Mouse (Mus musculus) olfactory bulb, adult 2 months (tissue): ENCODE measurements around the gene Fos. TPM values are rescaled to one million over a fixed set of nuclear protein-coding genes. Genes with fewer than 3 reads are reported as not detected.

Source experiments
- H3K27ac ChIP-seq: fragments of 200-500 bp; 2 replicates; pipeline ENCODE4 v1.5.1; 2012; ENCODE audit warnings: low read depth, low read length; ENCODE audit not compliant: insufficient read depth
- H3K4me1 ChIP-seq: fragments of 200-500 bp; 2 replicates; pipeline ENCODE4 v1.6.1; 2012; ENCODE audit warnings: low read length; ENCODE audit not compliant: control insufficient read depth, insufficient read depth
- H3K4me3 ChIP-seq: fragments of 200-500 bp; 2 replicates; pipeline ENCODE4 v1.5.1; 2012; ENCODE audit warnings: mild to moderate bottlenecking, low read depth, low read length, moderate library complexity; ENCODE audit not compliant: insufficient read depth
- CTCF ChIP-seq: fragments of 200-500 bp; IDR thresholded peaks from 2 replicates; pipeline ENCODE4 v1.5.1; 2012; ENCODE audit warnings: low read depth, mild to moderate bottlenecking, low read length, moderate library complexity; ENCODE audit not compliant: insufficient read depth
- POLR2A ChIP-seq: fragments of 200-500 bp; IDR thresholded peaks from 2 replicates; pipeline ENCODE4 v1.6.1; 2012; ENCODE audit warnings: mild to moderate bottlenecking, low read depth, low read length, moderate library complexity; ENCODE audit not compliant: insufficient read depth
- WGBS: fragments of 180-500 bp; shearing (Covaris S2); methylation state at CpG from one replicate; pipeline ENCODE4 v1.1.7; 2018; 5-methylcytosine and 5-hydroxymethylcytosine counted together
- polyA plus RNA-seq: library from polyadenylated mRNA; stranded (reverse); fragments of >200 nt; gene quantifications from 2 replicates; pipeline ENCODE4 v1.2.4, GENCODE M21; 2012; ENCODE audit warnings: low replicate concordance; ENCODE audit not compliant: missing spikeins, insufficient read depth, insufficient read length

Gene Fos
- polyA plus RNA-seq, 1 experiment: not detected

GRCm38 (mm10) chr12:85513789-85514447, 40.2 kb downstream of the Fos start:
- Histone ChIP-seq H3K4me3 (no peak overlapping the region), H3K27ac (no peak overlapping the region), H3K4me1 (peaks cover under 1% of the 10 kb centered on the region; the same call in 1 of the 2 replicates)
- TF ChIP-seq CTCF (no peak), POLR2A (no peak)
- WGBS: 88% methylated on average over 6 of the region's 6 CpGs

DNA sequence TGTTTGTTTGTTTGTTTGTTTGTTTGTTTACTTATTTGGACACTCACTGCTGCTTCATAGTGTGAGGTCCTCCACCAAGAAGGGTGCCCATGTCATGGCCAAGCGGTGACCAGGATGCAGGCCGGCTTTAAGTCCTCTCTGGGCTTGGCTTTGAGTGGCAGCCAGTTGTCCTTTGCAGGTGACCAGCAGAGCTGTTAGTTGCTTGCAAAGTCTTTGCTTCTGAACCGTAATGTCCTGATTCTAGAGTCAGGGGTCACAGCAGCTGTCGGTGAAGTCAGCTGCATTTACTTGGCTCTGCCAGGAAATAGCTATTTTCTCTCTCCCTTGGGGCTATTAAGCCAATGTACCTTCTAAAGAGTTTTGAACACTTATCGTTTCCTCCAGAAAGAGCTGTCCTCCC, 41.3 kb downstream of the Fos start:
- H3K4me1 ChIP-seq: peaks cover 6% of the 10 kb centered on the region; the same call in 1 of the 2 replicates
- no peak overlapping the region for H3K4me3 ChIP-seq
- no peak overlapping the region for H3K27ac ChIP-seq
- TF ChIP-seq POLR2A (no peak), CTCF (no peak)
- WGBS: 83% methylated on average over 5 of the region's 5 CpGs

DNA sequence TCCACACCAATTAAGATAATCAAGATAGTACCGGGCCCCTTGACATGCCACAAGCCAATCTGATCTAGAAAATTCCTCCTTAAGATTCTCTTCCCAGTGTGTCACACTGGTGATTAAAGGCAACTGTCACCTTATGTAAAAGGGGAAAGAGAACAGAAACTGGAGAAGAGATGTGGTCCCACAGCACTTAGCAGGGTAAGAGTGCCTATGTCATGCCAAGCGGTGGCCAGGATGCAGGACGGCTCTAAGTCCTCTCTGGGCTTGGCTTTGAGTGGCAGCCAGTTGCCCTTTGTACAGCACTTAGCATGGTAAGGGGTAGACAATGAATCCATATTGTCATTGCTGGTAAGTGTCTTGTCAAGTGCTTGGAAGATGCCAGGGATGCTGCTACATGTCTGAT, 42.2 kb downstream of the Fos start:
- no peak overlapping the region for H3K27ac ChIP-seq
- peaks cover 8% of the 10 kb centered on the region; the same call in 1 of the 2 replicates for H3K4me1 ChIP-seq
- no peak overlapping the region for H3K4me3 ChIP-seq
- 89% methylated on average over 3 of the region's 3 CpGs for WGBS
- TF ChIP-seq CTCF (no peak), POLR2A (no peak)

DNA sequence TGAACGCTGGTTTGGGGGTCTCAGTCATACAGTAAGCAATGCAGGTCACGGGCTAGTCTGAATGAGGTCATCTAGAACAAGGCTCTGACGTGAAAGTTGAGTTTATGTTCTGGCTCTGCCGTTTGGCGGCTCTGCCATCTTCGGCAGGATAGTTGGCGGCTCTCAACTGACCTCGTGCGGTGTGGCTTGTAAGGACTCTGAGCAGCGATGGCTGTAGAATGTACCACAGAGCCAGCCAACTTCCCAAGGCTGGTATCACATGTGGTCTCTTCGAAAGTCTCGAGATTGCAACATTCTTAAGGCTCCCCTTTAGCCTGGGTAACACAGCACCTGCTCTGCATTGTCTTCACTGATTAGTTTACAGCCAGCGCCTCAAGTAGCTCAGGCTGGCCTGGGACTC, 43.6 kb downstream of the Fos start:
- H3K27ac ChIP-seq: no peak overlapping the region
- 95% methylated on average over 13 of the region's 13 CpGs for WGBS
- TF ChIP-seq POLR2A (no peak), CTCF (no peak)
- H3K4me3 ChIP-seq: no peak overlapping the region
- peaks cover 10% of the 10 kb centered on the region; the same call in 1 of the 2 replicates for H3K4me1 ChIP-seq

DNA sequence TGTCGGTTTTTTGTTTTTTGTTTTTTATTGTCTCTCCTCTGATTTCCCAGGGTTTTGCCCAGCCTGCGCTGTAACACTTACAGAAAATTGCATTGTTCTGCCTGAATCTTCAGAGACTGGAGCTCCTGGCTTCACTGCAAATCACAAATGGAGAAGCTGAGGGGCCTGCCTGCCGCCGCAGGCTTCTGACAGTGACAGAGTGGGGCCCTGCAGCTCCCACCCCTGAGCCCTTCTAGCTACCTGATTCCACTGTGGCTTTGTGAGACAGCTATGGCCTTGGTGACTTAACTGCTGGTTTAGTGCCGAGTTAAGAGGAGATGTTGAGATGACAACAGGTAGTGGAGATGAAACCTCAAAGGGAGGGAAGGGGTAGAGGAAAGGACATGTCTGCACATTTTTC, 44.3 kb downstream of the Fos start:
- no peak for TF ChIP-seq CTCF
- no peak for TF ChIP-seq POLR2A
- Histone ChIP-seq H3K4me3 (no peak overlapping the region), H3K27ac (no peak overlapping the region), H3K4me1 (peaks cover 15% of the 10 kb centered on the region)
- WGBS: 90% methylated on average over 5 of the region's 5 CpGs

DNA sequence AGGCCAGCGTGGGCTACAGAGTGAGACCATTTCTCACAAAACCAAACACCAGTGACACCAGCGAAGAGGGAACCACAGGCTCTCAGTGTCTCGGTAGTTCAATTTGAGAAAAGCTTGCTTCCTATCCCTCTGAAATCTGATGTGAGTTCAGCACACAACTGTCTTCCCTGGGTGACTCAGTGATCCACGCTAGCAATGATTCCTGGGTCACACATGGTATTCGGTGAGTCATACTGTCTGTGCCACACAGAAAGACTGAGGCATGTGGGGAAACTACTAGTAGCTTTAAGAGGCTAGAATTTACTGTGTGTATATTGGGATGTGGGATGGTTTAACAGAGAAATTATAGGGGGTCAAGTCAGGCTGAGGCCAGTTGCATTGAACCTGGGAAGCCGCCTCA, 45.9 kb downstream of the Fos start:
- 49% methylated on average over 6 of the region's 6 CpGs for WGBS

GRCm38 (mm10) chr12:85521101-85521500, 47.4 kb downstream of the Fos start:
- Histone ChIP-seq H3K4me1 (peaks cover 18% of the 10 kb centered on the region), H3K27ac (no peak overlapping the region), H3K4me3 (no peak overlapping the region)
- TF ChIP-seq CTCF (no peak), POLR2A (no peak)
- 94% methylated on average over 6 of the region's 6 CpGs for WGBS

More for the DNA sequence above, 45.9 kb downstream of the Fos start:
- H3K4me3 ChIP-seq: no peak overlapping the region
- peaks cover 17% of the 10 kb centered on the region for H3K4me1 ChIP-seq
- no peak for TF ChIP-seq CTCF
- TF ChIP-seq POLR2A: no peak
- H3K27ac ChIP-seq: no peak overlapping the region

DNA sequence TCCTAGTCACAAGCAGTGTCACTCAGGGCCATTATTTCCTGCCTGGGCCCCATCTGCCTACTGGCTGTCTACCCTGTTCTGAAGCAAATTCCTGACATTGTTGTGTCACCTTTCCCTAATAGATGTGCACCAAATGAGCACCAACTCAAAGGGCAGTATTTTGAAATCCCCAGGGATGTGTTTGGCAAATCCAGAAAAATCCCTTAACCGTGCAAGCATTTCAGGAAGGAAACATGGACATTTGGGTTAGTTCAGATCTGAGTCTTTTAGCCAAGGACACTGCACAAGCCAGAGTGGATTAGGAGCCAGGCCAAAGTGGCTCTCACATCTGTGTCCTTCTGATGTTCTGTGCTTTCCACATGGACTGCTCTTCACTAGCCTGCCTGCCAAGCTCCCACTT, 48.0 kb downstream of the Fos start:
- Histone ChIP-seq H3K27ac (no peak overlapping the region), H3K4me1 (peaks cover 18% of the 10 kb centered on the region), H3K4me3 (no peak overlapping the region)
- no peak for TF ChIP-seq CTCF
- TF ChIP-seq POLR2A: no peak
- WGBS: 70% methylated on average over 1 of the region's 1 CpGs

GRCm38 (mm10) chr12:85522631-85523388, 49.1 kb downstream of the Fos start:
- Histone ChIP-seq H3K27ac (no peak overlapping the region), H3K4me3 (no peak overlapping the region), H3K4me1 (peaks cover 21% of the 10 kb centered on the region)
- no peak for TF ChIP-seq CTCF
- TF ChIP-seq POLR2A: 0 out of 2 replicates have a peak, but pooled peaks have one; percentile 12
- 83% methylated on average over 7 of the region's 7 CpGs for WGBS
